Mouse (Mus musculus): ENCODE results near the gene Atp4b. TPM values are rescaled to one million over a fixed set of nuclear protein-coding genes. Genes with fewer than 3 reads are reported as not detected.

Atp4b gene
- total RNA-seq (2023) = not detected

GRCm38 (mm10) chr8:13396725-13397124 lies at the start of gene Atp4b:
Atp4b (minus strand) TSS chr8:13396825.

GRCm38 (mm10) chr8:13434889-13435288 lies 38.3 kb upstream of the Atp4b start, which contains the start of gene Tmem255b:
Tmem255b (plus strand) TSS chr8:13435189.

GRCm38 (mm10) chr8:13404666-13405131 lies 8.1 kb upstream of the Atp4b start, which contains the start of gene Grk1:
Grk1 (plus strand) TSS chr8:13405081.

GRCm38 (mm10) chr8:13338255-13338860 lies 58.3 kb downstream of the Atp4b start, which contains the start of gene Tfdp1:
Tfdp1 (plus strand) TSS chr8:13338751.

Other genes starting within 250 kb of the Atp4b start
- 100 to 1,000 TPM; 702 to 772 TPM for gene Lamp1, start 237.7 kb downstream of the Atp4b start, total RNA-seq (2023)
- gene Grtp1, start 196.2 kb downstream of the Atp4b start, total RNA-seq (2023) = not detected
- gene Adprhl1, start 142.7 kb downstream of the Atp4b start, total RNA-seq (2023) = not detected
- 10 to 100 TPM; 12.9 to 18.5 TPM for gene Dcun1d2, start 108.7 kb downstream of the Atp4b start, total RNA-seq (2023)
- gene Tmco3, start 108.6 kb downstream of the Atp4b start, total RNA-seq (2023) = 10 to 100 TPM; 26.8 to 29.1 TPM
- 10 to 100 TPM; 33.9 to 34.6 TPM for gene Tfdp1, start 58.1 kb downstream of the Atp4b start, total RNA-seq (2023)
- gene Grk1, start 8.3 kb upstream of the Atp4b start, total RNA-seq (2023) = not detected
- not detected for gene Tmem255b, start 38.4 kb upstream of the Atp4b start, total RNA-seq (2023)
- gene Gas6, start 97.7 kb upstream of the Atp4b start, total RNA-seq (2023) = 1 to 10 TPM; 2.7 to 4.6 TPM
- gene 1700029H14Rik, start 165.6 kb upstream of the Atp4b start, total RNA-seq (2023) = 1 to 10 TPM; 6.1 to 9.5 TPM